Mouse (Mus musculus): ENCODE measurements around the gene Xpnpep3. TPM values are rescaled to one million over a fixed set of nuclear protein-coding genes. Genes with fewer than 3 reads are reported as not detected.

The Xpnpep3 gene
- 0.75 and 1.2 TPM in 2 replicates for polyA plus RNA-seq (2012)

DNA sequence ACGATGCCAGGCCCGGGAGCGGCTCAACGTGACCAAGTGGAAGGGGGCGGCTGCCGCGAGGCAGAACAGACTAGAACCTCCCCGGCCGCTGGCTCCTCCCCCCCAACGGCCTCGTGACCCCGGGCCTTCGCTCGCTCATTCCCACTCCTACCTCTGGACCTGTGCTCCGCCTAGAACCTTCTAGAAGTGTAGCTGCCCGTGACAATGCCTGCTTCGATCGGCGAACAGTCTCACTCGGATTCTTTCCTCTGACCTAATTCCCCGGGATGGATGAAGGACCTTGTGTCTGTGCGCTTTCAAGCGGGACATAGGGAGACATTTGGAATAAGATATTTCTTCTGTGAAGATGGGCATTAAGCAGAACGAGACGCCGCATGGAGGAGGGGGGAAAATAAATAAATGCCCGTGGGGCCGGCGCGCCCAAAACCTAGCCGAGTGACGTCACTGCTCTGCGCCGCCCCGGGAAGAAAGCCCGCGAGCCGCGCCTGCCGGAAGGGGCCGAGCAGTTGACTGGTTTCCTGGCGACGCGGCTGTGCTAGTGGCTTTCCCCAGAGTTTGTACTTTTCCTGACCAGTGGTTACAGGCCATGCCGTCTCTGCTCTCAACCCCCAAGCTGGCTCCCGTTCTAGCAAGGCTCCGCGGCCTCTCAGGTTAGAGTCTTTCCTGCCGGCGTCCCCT lies at the start of gene Xpnpep3, which contains the start of gene St13:
TSS of gene Xpnpep3 (plus strand) at position 501 of the 678 bp plus-strand sequence.
TSS of gene St13 (minus strand) at position 440 of the 678 bp plus-strand sequence.
- no peak for TF ChIP-seq GATA1 (IDR thresholded peaks at IDR 0.05; ENCODE audit: low read length)

- TF ChIP-seq GATA1 (IDR thresholded peaks at IDR 0.05; ENCODE audit: low read length), result no peak
Measured at GRCm38 (mm10) chr15:81350401-81350800, 49.5 kb upstream of the Xpnpep3 start.

DNA sequence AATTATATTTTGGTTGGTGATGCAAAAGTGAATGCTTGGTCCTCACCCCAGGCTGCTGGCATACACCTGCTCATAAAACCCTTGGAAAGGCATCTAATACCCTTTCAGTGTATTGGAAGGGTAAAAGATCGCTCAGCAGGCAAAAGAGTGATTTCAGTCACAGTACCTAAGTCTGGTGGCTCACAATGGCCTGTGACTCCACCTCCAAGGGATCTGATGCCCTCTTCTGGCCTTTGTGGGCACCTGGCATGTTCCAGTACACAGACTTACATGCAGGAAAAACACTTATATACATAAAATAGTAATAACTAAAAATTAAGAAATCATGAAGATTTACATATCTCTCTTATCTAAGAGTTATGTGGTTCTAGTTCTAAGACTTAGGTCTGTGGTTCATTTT lies 47.3 kb upstream of the Xpnpep3 start:
- TF ChIP-seq GATA1 (IDR thresholded peaks at IDR 0.05; ENCODE audit: low read length), result no peak

- no peak for TF ChIP-seq GATA1 (IDR thresholded peaks at IDR 0.05; ENCODE audit: low read length)
Measured at GRCm38 (mm10) chr15:81355146-81355761, 44.7 kb upstream of the Xpnpep3 start.

DNA sequence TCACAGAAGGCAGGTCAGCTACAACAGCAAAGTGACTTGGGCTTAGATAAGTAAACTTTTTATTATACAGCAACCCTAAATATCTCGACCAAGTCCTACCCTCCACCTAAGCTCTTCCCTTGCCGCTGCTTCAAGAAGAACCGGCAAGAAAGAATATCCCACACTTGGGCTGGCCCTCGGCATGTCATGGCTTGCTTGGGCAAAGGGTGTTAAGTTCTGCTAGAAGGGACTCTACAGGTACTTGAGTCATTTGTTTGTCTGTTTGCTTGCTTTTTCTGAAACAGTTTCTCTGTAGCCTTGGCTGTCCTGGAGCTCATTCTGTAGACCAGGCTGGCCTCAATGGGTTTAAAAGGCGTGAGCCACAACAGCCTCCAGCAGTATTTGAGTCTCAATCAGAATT lies 43.0 kb upstream of the Xpnpep3 start:
- TF ChIP-seq GATA1 (IDR thresholded peaks at IDR 0.05; ENCODE audit: low read length), result no peak

DNA sequence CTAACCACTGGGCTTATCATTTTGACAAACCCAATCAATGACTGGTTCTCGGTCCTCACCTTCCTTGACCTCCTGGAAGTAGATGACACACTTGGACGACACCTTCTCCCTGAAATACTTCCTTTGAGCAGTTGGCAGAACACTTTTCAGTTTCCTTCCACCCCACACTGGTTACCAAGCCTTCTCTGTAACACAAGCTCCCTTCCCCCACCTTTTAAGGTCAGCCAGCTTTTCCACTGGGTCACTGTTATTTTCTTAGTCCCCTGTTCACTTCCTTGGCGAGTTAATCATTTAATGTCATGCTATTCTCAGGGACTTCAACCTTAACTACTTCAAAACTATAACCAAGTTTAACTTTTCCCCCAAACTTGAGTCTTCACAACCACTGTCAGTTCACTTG lies 41.0 kb upstream of the Xpnpep3 start:
- no peak for TF ChIP-seq GATA1 (IDR thresholded peaks at IDR 0.05; ENCODE audit: low read length)

- no peak for TF ChIP-seq GATA1 (IDR thresholded peaks at IDR 0.05; ENCODE audit: low read length)
Measured at GRCm38 (mm10) chr15:81359421-81359820, 40.5 kb upstream of the Xpnpep3 start.

GRCm38 (mm10) chr15:81360345-81361021 lies 39.5 kb upstream of the Xpnpep3 start, which contains the start of gene Slc25a17:
Gene Slc25a17, minus strand, starts transcription at chr15:81360812.
- TF ChIP-seq GATA1 (IDR thresholded peaks at IDR 0.05; ENCODE audit: low read length), result no peak

DNA sequence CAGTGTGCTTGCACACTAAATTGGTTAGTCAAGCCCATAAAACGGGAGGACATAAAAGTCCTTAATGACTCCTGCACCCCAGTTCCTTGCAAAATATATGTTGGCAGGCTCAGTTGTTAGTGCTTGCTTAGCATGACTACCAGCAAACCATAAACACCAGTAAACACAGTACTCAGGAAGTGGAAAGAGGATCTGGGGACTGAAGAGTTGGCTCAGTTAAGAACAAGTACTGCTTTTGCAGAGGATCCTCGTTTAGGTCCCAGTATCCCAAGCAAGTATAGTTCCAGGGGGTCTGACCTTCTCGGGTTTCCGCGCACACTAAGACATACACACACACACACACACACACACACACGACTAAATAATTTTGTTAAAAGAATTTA lies 38.9 kb upstream of the Xpnpep3 start:
- TF ChIP-seq GATA1 (IDR thresholded peaks at IDR 0.05; ENCODE audit: low read length), result no peak

DNA sequence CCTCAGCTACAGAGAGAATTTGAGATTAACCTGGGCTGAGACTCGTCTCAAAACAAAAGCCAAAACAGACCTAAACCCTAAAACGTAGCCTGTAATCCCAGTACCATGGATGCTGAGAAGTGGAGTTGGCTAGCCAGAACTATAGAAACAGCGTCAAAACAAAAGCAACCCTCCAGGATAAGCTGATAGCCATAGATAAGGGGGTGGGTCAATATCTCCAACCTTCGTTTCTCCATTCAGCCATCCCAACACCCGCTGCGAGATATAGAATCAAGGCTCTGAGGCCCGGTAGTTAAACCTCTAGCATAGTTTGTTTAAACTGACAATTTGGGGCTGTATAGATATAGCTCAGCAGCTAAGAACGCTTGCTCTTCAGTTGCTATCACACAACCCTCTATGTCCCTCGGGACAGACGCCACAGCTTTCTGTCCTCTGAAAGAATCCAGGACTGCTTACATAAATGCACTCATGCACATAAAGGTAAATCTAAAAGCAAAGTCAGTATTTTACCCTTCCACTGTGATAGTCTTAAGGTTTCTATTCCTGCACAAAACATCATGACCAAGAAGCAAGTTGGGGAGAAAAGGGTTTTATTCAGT lies 38.4 kb upstream of the Xpnpep3 start:
- TF ChIP-seq GATA1 (IDR thresholded peaks at IDR 0.05; ENCODE audit: low read length), result no peak

- no peak for TF ChIP-seq GATA1 (IDR thresholded peaks at IDR 0.05; ENCODE audit: low read length)
Measured at GRCm38 (mm10) chr15:81362501-81362900, 37.4 kb upstream of the Xpnpep3 start.

DNA sequence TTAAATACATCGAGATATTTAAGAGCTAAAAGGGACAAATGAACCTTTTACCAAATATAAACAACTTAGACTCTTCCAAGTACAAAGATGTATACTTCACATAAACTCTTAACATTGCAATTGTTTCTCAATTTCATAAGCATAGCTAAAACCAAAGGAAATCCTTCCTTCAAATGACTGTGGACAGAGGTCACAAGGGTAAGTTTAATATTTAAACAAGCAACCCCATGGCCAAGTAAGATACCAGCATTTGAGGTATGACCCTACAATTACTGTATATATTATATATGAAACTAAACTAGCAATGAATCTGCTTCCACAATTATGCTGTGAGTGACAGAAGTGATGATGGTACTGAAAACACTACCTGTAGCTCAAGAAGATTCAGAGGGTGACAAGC lies 35.7 kb upstream of the Xpnpep3 start:
- no peak for TF ChIP-seq GATA1 (IDR thresholded peaks at IDR 0.05; ENCODE audit: low read length)

DNA sequence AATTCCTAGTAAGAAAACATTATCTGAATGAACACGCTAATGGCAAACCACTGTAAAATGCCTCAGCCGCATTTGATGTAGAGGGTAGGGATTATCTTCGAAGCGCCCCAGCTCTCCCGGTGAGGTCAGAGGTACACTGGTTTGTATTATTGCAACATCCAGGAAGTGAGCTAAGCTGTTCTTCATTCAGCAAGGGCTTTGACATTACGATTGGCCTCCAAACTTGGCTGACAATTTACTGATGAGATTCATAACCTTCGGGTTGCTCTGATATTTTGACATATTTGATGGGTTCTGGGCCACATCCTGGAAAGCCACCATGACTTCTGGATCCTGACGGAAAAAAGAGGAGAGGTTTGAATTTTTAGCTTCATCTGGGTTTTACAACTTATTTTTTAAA lies 34.7 kb upstream of the Xpnpep3 start:
- TF ChIP-seq GATA1 (IDR thresholded peaks at IDR 0.05; ENCODE audit: low read length), result no peak

GRCm38 (mm10) chr15:81366241-81366640 lies 33.7 kb upstream of the Xpnpep3 start:
- TF ChIP-seq GATA1 (IDR thresholded peaks at IDR 0.05; ENCODE audit: low read length), result no peak

GRCm38 (mm10) chr15:81368601-81369000 lies 31.3 kb upstream of the Xpnpep3 start:
- TF ChIP-seq GATA1 (IDR thresholded peaks at IDR 0.05; ENCODE audit: low read length), result no peak

- no peak for TF ChIP-seq GATA1 (IDR thresholded peaks at IDR 0.05; ENCODE audit: low read length)
Measured at GRCm38 (mm10) chr15:81370356-81370755, 29.6 kb upstream of the Xpnpep3 start.

Measured in G1E-ER4 (cell line).